Mouse (Mus musculus): ENCODE results near the gene Grm7.

Gene Grm7

DNA sequence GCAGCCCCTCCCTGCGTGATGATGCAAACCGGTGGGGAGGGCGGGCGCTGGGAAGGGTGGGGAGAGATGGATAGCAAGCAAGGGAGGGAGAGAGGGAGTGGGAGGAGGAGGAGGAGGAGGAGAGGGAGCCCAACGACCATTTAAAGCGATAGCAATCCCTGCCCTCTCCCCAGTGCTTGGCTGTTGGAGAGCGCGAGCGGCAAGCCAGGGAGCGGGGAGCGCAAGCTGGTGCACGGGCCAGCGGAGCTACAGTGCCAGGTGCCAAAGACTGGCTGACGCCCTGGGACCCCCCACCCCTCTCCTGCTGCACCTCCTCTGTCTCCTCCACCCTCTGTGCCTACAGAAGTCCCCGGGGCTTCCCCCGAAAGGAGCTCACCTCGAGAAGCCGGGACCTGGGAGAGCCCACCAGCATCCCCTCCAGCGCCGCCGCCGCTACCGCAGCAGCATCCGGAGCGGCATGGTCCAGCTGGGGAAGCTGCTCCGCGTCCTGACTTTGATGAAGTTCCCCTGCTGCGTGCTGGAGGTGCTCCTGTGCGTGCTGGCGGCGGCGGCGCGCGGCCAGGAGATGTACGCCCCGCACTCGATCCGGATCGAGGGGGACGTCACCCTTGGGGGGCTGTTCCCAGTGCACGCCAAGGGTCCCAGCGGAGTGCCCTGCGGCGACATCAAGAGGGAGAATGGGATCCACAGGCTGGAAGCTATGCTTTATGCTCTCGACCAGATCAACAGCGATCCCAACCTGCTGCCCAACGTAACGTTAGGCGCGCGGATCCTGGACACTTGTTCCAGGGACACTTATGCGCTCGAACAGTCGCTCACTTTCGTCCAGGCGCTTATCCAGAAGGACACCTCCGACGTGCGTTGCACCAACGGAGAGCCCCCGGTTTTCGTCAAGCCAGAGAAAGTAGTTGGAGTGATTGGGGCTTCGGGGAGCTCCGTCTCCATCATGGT is at the start of gene Grm7:
Gene Grm7 (plus strand): TSS at position 171 of the 951 bp plus-strand sequence.
- peak; percentile 6 for DNase-seq (ENCODE audit: low spot score)

DNA sequence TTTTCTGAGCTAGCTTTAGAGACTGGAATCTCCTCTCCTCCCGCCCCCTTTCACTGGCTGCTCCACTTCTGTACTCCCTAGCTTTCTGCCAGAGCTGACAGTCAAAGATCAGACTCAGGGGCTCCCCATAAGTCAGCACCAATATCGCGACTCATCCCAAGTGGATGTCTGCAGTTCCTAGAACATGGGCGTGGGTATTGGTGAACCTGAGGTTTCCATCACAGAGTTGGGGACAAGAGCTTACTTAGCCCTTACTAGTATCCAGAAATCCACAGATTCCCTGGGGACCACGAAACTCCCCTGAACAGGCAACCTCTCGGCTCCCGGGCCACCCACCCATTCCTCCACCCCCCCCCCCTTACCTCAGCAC is 355 bp upstream of the Grm7 start:
- no peak for DNase-seq (ENCODE audit: low spot score)

DNA sequence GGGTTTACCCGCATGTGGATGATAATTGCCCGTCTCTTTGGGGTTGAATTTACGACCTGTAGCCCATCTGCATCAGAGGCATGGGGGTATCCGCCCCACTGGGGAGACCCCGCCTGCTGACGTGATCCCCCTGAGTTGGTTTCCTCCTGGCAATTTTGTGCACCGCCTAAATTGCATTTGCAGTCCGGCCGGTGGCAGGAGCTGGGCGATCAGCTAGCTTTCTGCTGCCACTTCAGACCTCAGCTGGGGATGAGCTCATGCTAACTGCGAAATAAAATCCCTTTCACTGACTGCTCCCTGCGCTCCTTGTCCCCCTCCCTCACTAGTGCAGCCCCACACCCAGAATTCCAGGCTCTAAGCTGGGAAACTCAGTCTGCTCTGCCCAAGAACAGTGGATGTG is 1.5 kb downstream of the Grm7 start:
- no peak for DNase-seq (ENCODE audit: low spot score)

DNA sequence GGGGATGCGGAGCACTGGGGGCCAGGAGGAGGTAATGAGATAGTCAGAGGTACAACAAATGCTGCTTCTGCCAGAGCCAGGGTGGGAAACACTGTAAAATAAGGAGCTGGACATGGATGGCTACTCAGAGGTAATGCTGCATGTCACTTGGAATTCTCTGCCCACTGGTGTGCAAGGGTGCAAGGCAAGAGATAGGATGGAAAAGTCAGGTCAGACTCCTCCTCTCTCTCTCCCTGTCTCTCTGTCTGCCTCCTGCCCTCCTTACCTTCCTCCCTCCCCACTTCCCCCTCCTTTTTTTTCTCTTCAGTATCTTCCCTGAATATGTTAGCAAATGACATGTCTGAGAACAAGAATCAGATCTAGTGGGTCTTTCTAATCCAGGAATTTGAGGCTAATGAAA is 3.8 kb downstream of the Grm7 start:
- DNase-seq (ENCODE audit: low spot score) = no peak

DNA sequence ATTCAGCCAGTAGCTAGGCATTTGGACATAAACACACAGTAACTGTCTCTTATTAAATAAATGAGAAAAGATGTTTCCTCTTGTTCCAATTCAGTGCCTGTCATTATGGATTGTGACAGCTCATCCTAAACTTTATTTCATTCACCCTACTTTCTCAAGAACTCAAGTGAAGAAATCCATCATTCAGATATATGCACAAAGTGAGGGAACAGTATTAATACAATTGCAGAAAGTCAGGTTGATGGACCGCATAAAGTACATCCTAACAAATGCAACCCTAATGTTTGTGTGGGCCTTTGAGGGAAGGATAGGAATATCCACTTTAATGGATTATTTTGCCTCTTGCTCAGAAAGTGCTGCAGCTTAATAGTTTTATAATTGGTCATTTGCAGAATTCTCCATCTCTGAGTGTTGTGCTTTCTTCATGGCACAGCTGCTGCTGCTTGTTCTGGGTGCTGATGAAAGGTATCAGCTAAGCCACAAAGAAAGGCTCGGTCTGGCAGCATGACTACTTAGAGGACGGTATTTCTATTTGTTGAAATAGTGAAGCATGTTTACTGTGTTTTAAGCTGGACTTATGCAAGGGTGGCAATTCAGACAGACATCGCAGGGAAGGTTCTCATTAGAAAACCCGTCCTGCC is 8.1 kb downstream of the Grm7 start:
- no peak for DNase-seq (ENCODE audit: low spot score)

DNA sequence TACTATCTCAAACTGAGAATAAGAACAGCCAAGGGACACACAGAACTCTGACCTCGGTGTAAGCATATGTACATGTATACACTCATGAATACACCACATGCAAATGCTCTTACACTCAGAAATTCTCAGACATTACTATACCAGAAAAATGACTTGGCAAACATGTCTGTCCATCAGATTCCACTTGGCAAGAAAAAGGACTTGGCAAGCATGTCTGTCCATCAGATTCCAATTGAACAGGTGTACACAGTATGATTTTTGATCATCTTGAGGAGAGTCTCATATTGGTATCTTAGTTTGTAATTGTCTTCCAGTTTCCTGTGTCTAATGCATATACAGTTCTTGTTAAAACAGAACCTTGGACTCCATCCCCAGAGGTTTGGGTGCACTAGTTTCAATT is 19.1 kb downstream of the Grm7 start:
- DNase-seq (ENCODE audit: low spot score) = no peak

DNA sequence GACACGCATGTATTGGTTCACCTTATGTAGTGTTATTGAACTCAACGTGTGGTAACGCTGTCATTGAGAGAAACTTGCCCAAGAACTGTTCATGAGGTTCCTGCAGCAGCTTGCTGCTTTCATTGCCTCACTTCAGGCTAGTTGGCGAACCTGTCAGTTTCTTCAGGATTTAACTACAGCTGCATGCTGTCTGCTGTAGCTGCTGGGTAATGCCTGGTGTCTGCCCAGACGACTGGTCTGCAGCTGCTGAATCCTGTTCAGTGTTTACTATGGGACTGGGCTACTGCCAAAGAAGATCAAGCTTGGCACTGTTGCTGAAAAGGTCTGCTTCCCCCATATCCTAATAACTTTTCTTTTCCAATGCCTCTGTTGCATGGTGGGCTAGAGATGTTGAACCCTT is 23.1 kb downstream of the Grm7 start:
- no peak for DNase-seq (ENCODE audit: low spot score)

DNA sequence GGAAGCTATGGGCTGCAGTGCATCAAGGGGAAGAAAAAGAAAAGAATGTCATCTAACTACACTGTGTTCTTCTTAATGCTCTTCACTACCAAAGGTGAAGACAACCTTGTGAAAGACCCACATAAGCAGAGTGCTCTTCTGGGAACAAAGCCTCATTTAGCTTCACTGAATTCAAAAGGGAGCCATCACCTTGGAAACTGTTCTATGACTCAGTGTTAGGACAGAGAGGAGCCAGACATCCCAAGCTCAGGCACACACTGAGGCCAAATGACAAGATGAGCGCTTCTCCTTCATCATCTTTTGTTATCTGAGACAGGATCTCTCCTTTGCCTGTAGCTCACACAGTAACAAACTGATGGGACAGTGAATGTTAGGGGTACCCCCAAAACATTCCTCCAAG is 45.6 kb downstream of the Grm7 start:
- no peak for DNase-seq (ENCODE audit: low spot score)

DNA sequence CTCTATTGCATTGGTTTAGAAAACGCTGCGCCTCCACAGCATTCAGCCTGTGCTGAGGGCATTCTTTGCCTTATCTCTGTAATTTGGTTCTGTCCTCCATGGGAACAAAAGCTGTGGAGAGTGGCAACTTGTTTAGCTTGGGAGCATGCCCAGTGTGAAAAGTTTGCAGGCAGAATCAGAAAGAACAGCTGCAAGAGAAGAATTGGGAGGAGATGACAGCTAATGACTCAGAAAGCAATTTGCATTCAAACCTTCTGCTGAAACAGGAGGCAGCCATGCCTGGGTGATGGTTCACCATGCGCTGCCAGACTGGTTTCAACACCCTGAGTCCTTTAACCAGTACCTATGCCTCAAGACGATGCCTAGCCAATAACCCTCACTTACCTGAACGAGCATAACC is 64.4 kb downstream of the Grm7 start:
- DNase-seq (ENCODE audit: low spot score) = no peak

DNA sequence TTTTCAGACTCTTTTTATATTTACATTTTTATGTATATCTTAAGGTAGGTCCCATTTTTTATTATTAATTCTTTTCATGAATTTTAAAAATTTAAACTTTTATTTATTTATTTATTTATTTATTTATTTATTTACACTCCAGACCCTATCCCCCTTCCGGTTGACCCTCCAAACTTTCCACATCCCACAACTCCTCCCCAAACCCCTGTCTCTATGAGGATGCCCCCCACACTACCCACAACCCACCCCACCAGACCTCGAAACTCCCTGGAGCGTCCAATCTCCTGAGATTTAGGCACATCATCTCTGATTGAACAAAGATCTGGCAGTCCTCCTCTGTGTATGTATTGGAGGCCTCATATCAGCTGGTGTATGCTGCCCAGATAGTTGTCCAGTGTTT is 69.6 kb downstream of the Grm7 start:
- DNase-seq (ENCODE audit: low spot score) = no peak

DNA sequence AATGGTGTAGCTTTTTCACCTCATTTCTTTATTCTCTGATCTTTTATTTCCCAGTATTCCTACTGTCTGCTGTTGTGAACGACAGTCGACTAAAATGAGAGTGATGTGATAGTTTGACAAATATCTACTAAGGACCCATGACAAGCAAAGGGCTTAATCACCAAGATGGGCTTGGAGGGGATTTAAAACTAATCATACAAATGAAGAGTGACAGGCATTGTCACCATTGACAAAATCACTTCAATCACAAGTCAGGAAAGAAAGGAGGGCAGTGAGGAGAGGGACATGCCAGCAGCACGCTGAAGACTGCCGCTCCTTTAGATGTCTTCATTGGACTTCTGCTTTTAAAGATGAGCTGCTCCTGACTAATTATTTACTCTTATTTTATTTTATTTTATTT is 78.0 kb downstream of the Grm7 start:
- no peak for DNase-seq (ENCODE audit: low spot score)

DNA sequence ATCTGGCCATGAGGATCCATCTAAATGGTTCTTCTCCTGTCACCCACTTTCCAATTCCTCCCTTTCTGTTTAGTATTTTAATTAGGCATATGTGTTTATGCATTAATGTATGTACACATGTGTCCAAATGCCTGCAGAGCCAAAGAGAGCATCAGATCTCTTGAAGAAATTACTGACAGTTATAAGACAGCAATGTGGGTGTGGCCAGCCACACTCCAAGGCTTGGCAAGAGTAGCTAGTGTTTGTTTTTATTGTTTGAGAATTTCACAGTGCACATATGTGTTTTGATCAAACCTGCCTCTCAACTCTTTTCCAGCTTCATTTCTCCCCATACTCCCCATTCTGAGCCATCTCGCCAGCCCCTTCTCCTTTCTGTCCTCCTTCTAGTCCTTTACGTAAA is 88.5 kb downstream of the Grm7 start:
- DNase-seq (ENCODE audit: low spot score) = no peak

DNA sequence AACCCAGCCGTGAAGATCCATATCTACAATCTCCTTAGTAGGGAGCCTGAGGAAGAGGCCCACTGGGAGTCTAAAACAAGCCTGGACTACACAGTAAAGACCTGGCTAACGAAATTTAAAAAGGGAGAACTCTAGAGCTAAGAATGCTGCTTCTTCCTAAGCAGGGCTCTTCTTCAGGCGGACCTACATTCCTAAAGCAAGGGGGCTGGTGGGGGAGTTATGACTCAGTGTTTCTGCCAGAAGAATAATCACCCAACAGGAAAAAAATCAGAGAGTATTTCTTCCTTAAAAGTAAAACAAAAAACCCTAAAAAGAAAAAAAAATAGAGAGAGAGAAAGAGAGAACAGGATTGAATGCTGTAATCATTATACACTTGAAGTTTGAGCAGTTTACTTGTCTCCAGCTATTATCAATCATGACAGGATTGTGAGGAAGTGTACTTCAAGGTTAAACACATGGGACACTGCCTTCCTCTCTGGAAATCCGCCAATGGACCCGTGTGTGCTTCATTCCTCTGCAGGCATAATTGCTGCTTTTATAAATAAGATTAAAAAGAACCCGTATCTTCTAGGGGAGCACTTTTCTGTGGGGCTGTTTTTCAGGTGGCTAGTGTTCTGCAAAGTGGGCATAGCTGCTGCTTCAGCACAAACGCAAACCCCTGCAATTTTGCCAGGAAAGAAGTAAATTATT is 98.7 kb downstream of the Grm7 start:
- no peak for DNase-seq (ENCODE audit: low spot score)

DNA sequence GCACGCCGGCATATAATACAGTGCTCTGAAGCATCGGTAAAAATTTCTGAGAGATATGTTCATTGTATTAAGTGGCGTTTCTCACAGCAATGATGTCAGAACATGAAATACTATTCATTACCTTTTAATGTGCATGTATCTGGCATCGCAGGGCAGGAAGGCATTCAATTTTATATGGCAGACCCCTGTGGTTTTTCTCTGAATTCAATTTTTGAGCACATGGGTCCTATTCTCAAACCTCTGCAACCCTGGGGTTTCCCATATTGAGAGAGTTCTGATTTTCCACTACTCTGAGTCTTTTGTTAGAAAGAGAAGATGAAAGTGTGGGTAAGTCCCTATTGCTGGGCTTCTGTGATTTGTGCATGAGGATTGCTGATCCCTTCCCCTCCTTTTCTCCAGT is 110.5 kb downstream of the Grm7 start:
- DNase-seq (ENCODE audit: low spot score) = no peak

DNA sequence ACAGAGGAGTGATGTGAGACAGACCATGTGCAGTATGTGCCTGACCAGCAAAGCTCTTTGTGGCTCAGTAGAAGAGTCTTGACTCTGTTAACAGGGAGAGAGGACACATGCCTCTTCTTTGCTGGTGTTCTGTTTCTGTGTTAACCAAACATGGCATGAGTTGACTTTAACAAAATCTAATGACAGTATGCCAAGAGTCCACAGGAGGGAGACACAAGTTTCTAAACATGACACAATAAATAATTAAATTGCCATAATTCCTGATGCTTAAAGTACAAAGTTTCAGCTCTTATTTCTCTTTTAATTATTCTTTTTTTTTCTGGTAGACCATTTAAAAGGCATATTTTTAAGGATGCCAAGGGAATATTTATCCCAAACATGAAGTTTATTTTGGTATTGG is 124.2 kb downstream of the Grm7 start:
- DNase-seq (ENCODE audit: low spot score) = no peak

DNA sequence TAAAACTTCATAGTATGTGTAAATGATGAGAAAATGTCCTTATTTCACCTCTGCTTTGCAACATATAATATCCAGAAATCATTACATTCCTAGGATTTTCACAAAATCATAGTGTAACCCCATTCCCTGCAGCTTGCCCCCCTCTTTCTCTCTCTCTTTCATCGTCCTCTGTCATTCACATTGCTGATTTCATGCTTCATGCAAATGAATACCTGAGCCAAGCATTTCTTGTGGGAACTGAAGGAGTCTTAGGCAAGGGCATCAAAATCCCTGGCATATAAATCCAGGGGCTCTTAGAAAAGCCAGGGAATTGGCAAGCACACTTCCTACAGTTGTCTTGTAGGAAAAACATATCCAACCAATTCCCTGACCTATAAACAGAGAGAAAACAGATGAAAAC is 127.3 kb downstream of the Grm7 start:
- DNase-seq (ENCODE audit: low spot score) = no peak

DNA sequence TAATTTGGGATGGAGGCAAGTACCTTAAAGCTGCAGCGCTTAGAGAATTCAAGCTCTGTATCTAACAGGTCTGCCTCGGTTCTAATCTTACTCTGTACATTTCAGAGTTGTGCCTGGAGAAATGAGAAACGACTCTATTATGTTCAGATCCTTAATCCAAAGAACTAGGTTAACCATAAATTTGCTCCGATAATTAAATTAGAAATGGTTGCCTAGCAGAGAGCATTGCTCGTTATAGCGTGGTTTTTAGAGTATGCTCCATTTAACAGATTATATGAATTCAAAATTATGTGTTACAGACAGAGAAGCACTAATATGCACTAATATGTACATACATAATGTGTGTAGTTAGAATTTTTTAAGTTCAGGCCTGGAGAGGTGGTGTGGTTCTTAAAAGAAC is 130.7 kb downstream of the Grm7 start:
- DNase-seq (ENCODE audit: low spot score) = no peak

DNA sequence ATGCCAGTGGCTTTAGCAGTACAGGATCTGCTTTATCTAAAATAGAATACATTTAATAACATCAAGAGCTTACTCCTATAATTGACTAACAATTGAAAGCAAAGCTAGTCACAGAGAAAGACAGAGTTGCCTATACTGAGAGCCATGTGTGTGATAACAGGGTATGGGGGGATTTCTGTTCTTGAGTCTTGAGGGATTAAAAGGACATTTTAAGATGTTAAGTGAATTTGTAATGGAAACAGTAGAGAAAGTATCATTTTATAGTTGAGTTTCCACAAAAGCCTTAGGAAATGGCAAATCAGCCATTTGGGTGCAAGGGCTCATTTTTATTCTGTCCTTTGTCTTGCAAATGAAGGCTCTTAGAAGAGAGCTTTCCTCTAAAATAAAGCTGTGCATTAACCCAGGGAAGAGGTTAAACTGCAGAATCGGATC is 140.1 kb downstream of the Grm7 start:
- DNase-seq (ENCODE audit: low spot score) = no peak

DNA sequence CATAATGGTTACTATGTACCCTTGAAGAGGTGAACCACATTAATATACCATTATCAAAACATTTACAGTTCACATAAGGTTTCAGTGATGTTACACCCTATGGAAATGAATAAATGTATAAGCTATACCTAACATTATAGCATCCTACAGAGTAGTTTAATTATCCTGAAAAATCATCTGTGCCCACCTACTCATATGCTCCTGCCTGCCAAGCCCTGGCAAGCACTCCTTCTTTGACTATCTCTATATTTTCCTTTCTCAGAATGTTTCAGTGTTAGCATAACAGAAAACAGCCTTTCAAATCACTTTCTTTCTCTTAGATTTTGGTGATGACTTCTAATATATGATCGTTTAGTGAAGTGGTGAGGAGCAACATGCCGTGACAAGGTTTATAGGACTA is 147.3 kb downstream of the Grm7 start:
- DNase-seq (ENCODE audit: low spot score) = no peak

DNA sequence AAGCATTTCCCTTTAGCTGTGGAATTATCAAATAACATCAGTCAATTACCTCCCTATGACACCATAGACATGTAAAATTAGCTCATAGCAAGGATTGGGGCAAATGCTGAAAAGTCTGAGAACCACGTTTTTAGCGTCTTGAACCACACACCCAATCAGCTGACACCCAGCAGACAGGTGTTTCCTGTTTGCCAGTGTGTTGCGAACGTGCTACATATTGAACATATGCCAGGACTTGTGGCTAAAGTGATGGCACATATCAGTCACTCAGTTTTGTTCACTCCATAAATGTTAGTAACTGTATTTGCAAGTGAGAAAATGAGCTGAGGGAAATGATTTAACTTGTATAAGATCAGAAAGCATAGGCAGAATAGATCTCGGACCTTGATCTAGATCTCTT is 162.1 kb downstream of the Grm7 start:
- DNase-seq (ENCODE audit: low spot score) = no peak

DNA sequence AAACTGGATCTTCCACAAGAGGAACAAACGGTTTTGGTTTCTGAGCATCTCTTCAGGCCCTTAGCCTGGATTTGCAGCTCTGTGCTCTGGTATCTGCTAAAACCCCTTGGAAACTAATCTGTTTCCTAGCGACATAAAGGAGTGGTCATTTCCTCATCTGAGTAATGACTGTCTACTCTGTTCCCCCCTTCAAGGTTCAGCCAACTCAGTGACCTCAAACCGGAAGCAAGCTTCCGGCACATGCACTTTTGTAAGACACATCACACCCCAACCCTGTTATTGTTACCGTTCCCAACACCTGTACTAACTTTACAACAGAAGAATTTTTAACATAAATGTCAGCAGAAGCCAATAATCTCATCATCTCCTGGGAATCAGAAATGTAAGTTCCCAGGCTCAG is 166.8 kb downstream of the Grm7 start:
- DNase-seq (ENCODE audit: low spot score) = no peak

DNA sequence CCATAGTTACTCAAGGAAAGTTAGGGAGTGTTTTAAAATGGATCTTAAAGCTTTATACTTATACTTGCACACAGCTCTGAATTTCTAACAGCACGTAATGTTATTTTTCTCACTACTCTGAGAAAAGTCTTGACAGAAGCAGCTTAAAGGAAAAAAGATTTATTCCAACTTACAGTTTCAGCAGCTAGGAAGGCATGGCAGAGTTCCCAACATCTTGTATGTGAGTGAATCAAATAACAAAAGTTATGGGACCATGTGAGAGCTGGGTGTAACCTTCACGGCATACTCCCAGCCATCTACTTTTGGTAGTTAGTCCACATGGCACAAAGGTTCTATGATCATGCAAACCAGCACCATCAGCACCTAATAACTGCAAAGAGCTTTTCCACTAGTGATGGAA is 172.9 kb downstream of the Grm7 start:
- no peak for DNase-seq (ENCODE audit: low spot score)

DNA sequence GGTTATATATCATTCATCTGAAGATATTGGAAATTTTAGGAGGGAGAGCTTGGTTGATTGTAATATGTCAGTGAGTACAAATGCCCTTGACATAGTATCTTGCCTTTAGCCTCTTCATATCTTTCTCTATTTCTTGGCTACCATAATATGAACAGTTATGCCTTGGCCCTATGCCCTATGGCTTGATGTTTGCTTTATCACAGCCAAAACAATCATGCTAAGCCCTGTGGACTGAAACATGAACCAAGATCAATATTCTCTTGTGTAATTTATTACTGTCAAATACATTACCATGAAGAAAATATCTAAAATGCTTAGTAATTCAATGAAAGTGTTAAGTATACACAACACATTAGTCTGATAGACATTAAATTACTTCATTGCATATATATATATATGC is 222.9 kb downstream of the Grm7 start:
- DNase-seq (ENCODE audit: low spot score) = no peak
